Mouse (Mus musculus) splenic B cell, adult 2 months (primary cell): ENCODE data around the gene Gm13290.
"Not testable (repeated sequence)": the region's sequence is repeated elsewhere in the genome, so short reads cannot be mapped to it uniquely, and the experiment has no call there.

ENCODE experiments used
- DNase-seq: peaks from one replicate; pipeline ENCODE4 v3.0.0-alpha.2; 2011; ENCODE audit warnings: low read depth, low spot score
- H3K27me3 ChIP-seq: 2 replicates; pipeline ENCODE4 v1.6.1; 2012; ENCODE audit warnings: mild to moderate bottlenecking, low read length, moderate library complexity, mixed read lengths; ENCODE audit not compliant: control insufficient read depth, poor library complexity, insufficient read depth, severe bottlenecking
- H3K36me3 ChIP-seq: 2 replicates; pipeline ENCODE4 v1.6.1; 2012; ENCODE audit warnings: mild to moderate bottlenecking, low read length, moderate library complexity, mixed read lengths; ENCODE audit not compliant: control insufficient read depth, poor library complexity, insufficient read depth, severe bottlenecking

Gm13290 gene

DNA sequence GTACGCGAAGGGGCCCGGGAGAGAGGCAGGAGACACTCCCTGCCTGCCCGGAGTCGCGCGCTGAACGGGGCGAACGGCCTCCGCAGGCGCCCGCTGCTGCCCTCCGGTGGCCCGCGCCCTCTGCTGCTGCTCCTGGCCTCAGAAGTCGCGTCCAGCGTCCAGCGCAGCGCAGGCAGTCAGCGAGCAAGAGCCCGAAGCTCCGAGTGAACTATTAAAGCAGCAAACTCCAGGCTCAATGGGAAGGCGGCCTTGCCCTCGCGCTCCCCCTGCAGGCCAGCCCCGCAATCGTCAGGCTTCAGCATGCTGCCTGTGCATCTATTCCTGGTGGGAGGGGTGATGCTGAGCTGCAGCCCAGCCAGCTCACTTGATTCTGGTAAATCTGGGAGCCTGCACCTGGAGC, 29.3 kb downstream of the Gm13290 start, which contains the start of gene Gm13287:
TSS of gene Gm13287 (plus strand) at position 301 of the 400 bp plus-strand sequence.
- H3K36me3 ChIP-seq, H3K27me3 ChIP-seq, DNase-seq: not testable (repeated sequence)

- H3K27me3 ChIP-seq, DNase-seq, H3K36me3 ChIP-seq: not testable (repeated sequence)
These were observed 31.6 kb downstream of the Gm13290 start, which contains the start of gene Gm13288 for GRCm38 (mm10) chr4:88805231-88805630. Gene Gm13288 (plus strand): TSS chr4:88805531.

GRCm38 (mm10) chr4:88805761-88806160, 32.1 kb downstream of the Gm13290 start:
- not testable (repeated sequence) for H3K36me3 ChIP-seq, H3K27me3 ChIP-seq, DNase-seq

- DNase-seq, result no peak
- Histone ChIP-seq H3K36me3 (no peaks in the 10 kb centered on the region), H3K27me3 (no peaks in the 10 kb centered on the region)
These were observed 42.3 kb downstream of the Gm13290 start, which contains the start of gene Ifna7 for GRCm38 (mm10) chr4:88815928-88816327. Gene Ifna7 (plus strand): TSS chr4:88816228.

DNA sequence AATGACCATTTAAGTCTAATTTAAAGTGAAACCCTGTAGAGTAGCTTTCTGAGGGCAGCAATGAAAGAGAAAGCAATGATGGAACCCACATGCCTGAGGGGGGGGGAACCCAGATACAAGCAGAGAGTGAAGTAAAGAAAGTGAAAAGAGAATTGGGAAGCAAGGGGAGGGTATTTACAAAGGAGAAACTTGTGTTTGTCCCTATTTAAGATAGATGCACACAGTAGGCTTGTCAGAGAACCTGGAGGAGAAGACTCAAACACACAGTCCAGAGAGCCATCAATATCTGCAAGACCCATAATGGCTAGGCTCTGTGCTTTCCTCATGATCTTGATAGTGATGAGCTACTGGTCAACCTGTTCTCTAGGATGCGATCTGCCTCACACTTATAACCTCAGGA, 46.0 kb downstream of the Gm13290 start, which contains the start of gene Ifna11:
TSS of gene Ifna11 (plus strand) at position 301 of the 400 bp plus-strand sequence.
- no peaks in the 10 kb centered on the region for H3K36me3 ChIP-seq
- no peak for DNase-seq
- H3K27me3 ChIP-seq, result no peaks in the 10 kb centered on the region

GRCm38 (mm10) chr4:88822995-88823394, 49.4 kb downstream of the Gm13290 start:
- peak; percentile 42 for DNase-seq
- no peaks in the 10 kb centered on the region for H3K36me3 ChIP-seq
- H3K27me3 ChIP-seq, result no peaks in the 10 kb centered on the region
